Mouse (Mus musculus) spleen, adult 2 months (tissue): ENCODE data around the gene Sorcs3. TPM values are rescaled to one million over a fixed set of nuclear protein-coding genes. Genes with fewer than 3 reads are reported as not detected.

Source experiments
- DNase-seq, 2 experiments: peaks; one replicate each; pipeline versions ENCODE4 v3.0.0 to v3.0.0-alpha.2; 2012 to 2021; ENCODE audit warnings: low spot score in 2 of 2, low read depth in 1 of 2
- H3K27ac ChIP-seq: fragments of 200-500 bp; 2 replicates; pipeline ENCODE4 v1.5.1; 2012; ENCODE audit warnings: low read length, inconsistent platforms; ENCODE audit not compliant: insufficient read depth
- H3K27me3 ChIP-seq: fragments of 200-500 bp; 2 replicates; pipeline ENCODE4 v1.6.1; 2012; ENCODE audit warnings: mild to moderate bottlenecking, moderate library complexity, low read length, inconsistent platforms; ENCODE audit not compliant: control insufficient read depth, insufficient read depth
- H3K36me3 ChIP-seq: fragments of 200-500 bp; 2 replicates; pipeline ENCODE4 v1.6.1; 2012; ENCODE audit warnings: mild to moderate bottlenecking, low read length, inconsistent platforms; ENCODE audit not compliant: control insufficient read depth, insufficient read depth
- H3K4me1 ChIP-seq: fragments of 200-500 bp; 2 replicates; pipeline ENCODE4 v1.6.1; 2011; ENCODE audit warnings: inconsistent platforms; ENCODE audit not compliant: control insufficient read depth, insufficient read depth, insufficient read length
- H3K4me3 ChIP-seq: fragments of 200-500 bp; 2 replicates; pipeline ENCODE4 v1.5.1; 2011; ENCODE audit warnings: mild to moderate bottlenecking, inconsistent platforms; ENCODE audit not compliant: insufficient read depth, insufficient read length; ENCODE audit errors: extremely low read depth
- CTCF ChIP-seq: fragments of 200-500 bp; IDR thresholded peaks from 2 replicates; pipeline ENCODE4 v1.5.1; 2011; ENCODE audit warnings: mild to moderate bottlenecking, inconsistent platforms; ENCODE audit not compliant: insufficient read depth, insufficient read length, insufficient replicate concordance; ENCODE audit errors: extremely low read depth
- POLR2A ChIP-seq: fragments of 200-500 bp; IDR thresholded peaks from 2 replicates; pipeline ENCODE4 v1.6.1; 2011; ENCODE audit warnings: low read depth, low read length, inconsistent platforms
- WGBS: fragments of 180-500 bp; shearing (Covaris S2); methylation state at CpG from one replicate; pipeline ENCODE4 v1.1.7; 2018; 5-methylcytosine and 5-hydroxymethylcytosine counted together
- polyA plus RNA-seq: library from polyadenylated mRNA; depleted of rRNA; stranded (reverse); fragments of >200 nt; gene quantifications from 2 replicates; pipeline ENCODE4 v1.2.3, GENCODE M21; 2012

Gene Sorcs3
- polyA plus RNA-seq, 1 experiment = not detected

GRCm38 (mm10) chr19:48584938-48585560, 379.2 kb downstream of the Sorcs3 start:
- DNase-seq = no peak
- TF ChIP-seq CTCF (no peak), POLR2A (no peak)
- Histone ChIP-seq H3K4me3 (no peak overlapping the region), H3K27ac (no peak overlapping the region), H3K27me3 (no peaks in the 10 kb centered on the region), H3K4me1 (no peaks in the 10 kb centered on the region), H3K36me3 (no peaks in the 10 kb centered on the region)
- 61% methylated on average over 8 of the region's 8 CpGs for WGBS

- H3K27ac ChIP-seq = no peak overlapping the region
- WGBS = 74% methylated on average over 1 of the region's 1 CpGs
- TF ChIP-seq POLR2A (no peak), CTCF (no peak)
- H3K4me1 ChIP-seq = no peaks in the 10 kb centered on the region
- DNase-seq = no peak
- H3K36me3 ChIP-seq = no peaks in the 10 kb centered on the region
- no peak overlapping the region for H3K4me3 ChIP-seq
- no peaks in the 10 kb centered on the region for H3K27me3 ChIP-seq
These were observed 411.1 kb downstream of the Sorcs3 start for GRCm38 (mm10) chr19:48616951-48617350.

- no peak for DNase-seq
- Histone ChIP-seq H3K4me1 (no peaks in the 10 kb centered on the region), H3K36me3 (no peaks in the 10 kb centered on the region), H3K27ac (no peak overlapping the region), H3K27me3 (no peaks in the 10 kb centered on the region), H3K4me3 (no peak overlapping the region)
- 60% methylated on average over 6 of the region's 6 CpGs for WGBS
- TF ChIP-seq POLR2A (no peak), CTCF (no peak)
These were observed 425.0 kb downstream of the Sorcs3 start for GRCm38 (mm10) chr19:48630671-48631327.

- no peak overlapping the region for H3K4me3 ChIP-seq
- TF ChIP-seq POLR2A (no peak), CTCF (no peak)
- H3K27me3 ChIP-seq = no peaks in the 10 kb centered on the region
- WGBS = 79% methylated on average over 4 of the region's 4 CpGs
- DNase-seq = no peak
- H3K27ac ChIP-seq = no peak overlapping the region
- no peaks in the 10 kb centered on the region for H3K4me1 ChIP-seq
- H3K36me3 ChIP-seq = no peaks in the 10 kb centered on the region
These were observed 436.7 kb downstream of the Sorcs3 start for GRCm38 (mm10) chr19:48642566-48642965.

- 46% methylated on average over 2 of the region's 2 CpGs for WGBS
- no peaks in the 10 kb centered on the region for H3K27me3 ChIP-seq
- no peak for TF ChIP-seq CTCF
- no peak overlapping the region for H3K4me3 ChIP-seq
- DNase-seq = no peak
- no peaks in the 10 kb centered on the region for H3K4me1 ChIP-seq
- no peaks in the 10 kb centered on the region for H3K36me3 ChIP-seq
- H3K27ac ChIP-seq = no peak overlapping the region
These were observed 444.1 kb downstream of the Sorcs3 start for GRCm38 (mm10) chr19:48649941-48650340.

- no peaks in the 10 kb centered on the region for H3K36me3 ChIP-seq
- no peaks in the 10 kb centered on the region for H3K27me3 ChIP-seq
- no peak overlapping the region for H3K4me3 ChIP-seq
- WGBS = 82% methylated on average over 6 of the region's 6 CpGs
- H3K27ac ChIP-seq = no peak overlapping the region
- DNase-seq = no peak
- no peak for TF ChIP-seq CTCF
- TF ChIP-seq POLR2A = no peak
- no peaks in the 10 kb centered on the region for H3K4me1 ChIP-seq
These were observed 445.8 kb downstream of the Sorcs3 start for GRCm38 (mm10) chr19:48651617-48652016.

GRCm38 (mm10) chr19:48660201-48660600, 454.4 kb downstream of the Sorcs3 start:
- Histone ChIP-seq H3K4me1 (no peaks in the 10 kb centered on the region), H3K4me3 (no peak overlapping the region), H3K27ac (no peak overlapping the region), H3K27me3 (no peaks in the 10 kb centered on the region), H3K36me3 (no peaks in the 10 kb centered on the region)
- WGBS = 92% methylated on average over 6 of the region's 6 CpGs
- no peak for DNase-seq
- TF ChIP-seq CTCF (no peak), POLR2A (no peak)
